Mouse (Mus musculus) retina, adult 2 months (tissue): ENCODE measurements at regions not wholly inside any gene's neighbourhood (a gene's known extent, or its start where the extent isn't known, plus 50 kb on each side); places are given as distances from the start of the nearest gene placed in this dataset.
"Not testable (repeated sequence)": the region's sequence is repeated elsewhere in the genome, so short reads cannot be mapped to it uniquely, and the experiment has no call there.

Experiments
- DNase-seq: peaks from one replicate; pipeline ENCODE4 v3.0.0-alpha.2; 2012; ENCODE audit warnings: low read depth, low spot score

DNA sequence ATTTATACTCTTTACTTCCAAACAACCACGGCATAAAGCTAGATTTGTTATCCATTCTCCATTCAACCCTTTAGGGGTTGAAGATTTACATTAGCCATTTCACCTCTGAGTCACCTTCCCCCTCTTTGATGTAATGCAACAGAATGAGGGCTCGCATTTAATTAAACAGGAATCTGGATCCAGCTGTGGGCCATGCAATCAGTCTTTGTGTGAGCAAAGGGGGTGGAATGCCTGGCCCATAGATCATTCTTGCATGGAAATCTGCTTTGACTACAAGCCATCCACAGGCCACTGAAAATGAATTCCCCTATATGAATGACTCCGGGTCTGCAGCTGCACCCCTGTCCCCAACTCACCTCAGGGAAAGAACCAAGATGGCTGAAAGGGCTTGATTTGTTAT is 574.4 kb downstream of the Cypt12 start:
- DNase-seq = no peak

DNA sequence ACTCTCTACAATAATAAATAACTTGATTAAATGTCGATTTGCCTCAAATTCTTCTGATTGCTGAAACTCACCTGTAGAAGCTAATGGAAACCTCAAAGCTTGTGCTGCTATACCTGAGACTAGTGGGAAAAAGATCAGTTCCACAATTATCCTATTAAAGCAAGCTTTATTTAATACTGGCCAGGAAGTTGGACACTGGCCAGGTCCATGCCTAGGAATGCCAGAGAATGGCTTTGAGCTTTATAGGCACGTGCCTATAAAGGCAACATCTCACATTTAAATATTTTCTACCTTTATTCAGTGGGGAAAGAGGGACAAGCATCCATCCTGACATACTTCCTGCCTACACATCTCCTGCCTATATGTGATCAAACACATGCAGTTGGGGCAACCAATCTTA is 575.8 kb downstream of the Cypt12 start:
- no peak for DNase-seq

DNA sequence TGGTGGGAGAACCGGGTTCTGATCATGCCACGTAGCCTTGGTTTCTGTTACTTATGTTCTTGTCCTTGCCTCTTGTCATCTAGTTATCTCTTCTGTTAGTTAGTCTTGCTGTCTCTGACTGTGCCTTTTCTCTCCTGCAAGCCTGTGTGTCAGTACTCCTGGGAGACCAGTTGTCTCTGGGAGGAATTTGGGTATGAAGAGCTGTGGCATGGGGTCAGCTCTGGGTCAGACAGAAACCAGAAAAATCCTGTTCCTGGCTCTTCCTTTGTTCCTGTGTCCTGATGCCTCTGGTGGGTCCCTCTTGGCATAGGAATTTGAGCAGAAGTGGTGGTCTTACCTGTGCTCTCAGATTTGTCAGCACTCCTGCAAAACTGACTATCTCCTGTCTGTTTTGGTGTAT is 609.0 kb downstream of the Cypt12 start:
- DNase-seq = no peak

DNA sequence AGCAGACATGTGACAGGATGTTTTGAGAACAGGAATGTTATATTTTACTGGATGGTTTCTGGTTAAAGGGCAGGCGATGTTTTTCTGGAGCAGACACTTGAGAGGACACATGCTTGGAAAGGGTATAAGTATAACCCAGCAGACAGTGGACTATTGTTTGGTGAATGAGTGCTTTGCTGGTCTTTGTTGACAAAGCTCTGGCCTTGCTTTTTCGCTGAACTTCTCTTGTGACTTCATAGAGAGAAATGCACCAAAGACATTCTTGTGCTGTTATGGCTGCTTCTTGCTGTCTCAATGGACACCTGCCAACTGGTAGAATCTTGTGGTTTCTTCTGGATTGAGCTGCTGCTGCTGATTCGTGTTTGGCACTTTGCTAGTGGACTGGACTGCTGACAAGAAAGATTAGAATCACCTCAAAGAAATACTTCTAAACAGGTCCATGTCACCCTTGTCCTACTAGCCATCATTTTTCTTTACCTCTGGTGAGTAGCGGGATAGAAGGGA is 612.1 kb downstream of the Cypt12 start:
- no peak for DNase-seq

DNA sequence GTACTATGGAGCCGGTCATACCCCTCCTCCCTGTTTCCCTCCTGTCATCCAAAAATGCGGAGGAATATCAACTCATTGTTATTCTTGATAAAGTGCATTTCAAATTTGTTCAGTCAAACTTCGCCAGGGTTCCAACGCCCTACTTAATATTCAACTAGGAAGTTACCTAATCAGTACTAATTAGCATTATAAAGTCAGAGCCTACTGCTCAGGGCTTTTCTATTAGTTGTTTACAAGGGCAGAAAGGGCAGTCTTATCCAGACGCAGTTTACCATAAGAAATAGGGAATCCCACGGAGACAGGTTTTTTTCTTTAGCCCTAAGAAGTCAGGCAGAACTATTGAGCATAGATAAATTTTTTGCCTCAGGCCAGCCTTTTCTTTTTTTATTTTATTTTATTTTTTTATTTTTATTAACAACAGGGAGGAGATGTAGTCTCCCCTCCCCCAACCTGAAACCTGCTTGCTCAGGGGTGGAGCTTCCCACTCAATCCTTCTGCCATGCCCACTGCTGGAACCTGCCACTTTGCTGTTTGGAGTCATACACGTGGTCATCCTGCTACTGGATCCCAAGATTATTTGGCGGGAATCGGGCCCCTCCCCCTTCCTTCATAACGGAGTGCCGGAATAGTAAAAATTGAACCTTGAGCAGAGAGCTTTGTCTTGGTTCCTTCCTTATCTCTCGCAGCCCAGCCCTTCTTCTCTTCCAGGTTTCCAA is 632.9 kb downstream of the Cypt12 start:
- DNase-seq = not testable (repeated sequence)

DNA sequence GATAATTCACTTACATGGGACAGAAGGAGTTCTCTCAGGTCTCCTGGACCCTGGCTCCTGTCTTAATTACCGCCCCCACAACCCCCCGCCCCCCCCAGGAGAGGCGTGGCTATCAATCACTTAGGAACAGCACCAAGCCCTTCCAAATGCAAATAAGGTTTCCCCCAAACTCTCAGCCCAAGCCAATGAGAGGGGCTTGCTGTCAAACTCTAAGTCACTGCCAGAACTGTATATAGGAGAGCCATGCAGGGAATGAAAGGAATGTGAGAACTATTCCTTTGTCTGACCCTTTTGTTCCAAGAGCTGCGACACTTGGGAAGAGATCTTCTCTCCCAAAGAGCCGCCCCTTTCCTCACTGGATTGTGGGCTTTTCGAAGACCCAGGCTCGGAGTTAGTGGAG is 672.4 kb downstream of the Cypt12 start:
- no peak for DNase-seq

DNA sequence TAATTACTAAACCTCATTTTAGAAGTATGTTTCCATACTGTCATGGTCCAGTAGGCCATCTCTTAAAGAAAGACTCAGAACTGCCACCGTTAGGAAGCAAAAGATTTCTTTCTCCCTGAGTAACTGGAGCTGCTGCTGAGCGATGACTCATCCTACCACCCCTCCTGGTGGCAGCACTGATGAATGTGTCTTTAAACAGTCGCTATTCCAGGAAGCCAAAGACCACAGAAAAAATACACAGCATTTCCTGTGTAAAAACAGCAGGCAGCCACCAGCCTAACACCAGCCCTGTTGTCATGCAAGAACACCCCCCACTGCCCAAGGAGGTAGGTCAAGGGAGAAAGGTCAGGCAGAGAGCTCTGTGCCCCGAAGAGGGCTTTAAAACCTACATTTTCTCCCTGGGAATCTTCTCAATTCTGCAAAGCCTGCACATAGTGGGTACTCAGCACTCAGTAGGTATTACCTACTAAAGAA is 675.7 kb downstream of the Cypt12 start:
- DNase-seq = no peak

DNA sequence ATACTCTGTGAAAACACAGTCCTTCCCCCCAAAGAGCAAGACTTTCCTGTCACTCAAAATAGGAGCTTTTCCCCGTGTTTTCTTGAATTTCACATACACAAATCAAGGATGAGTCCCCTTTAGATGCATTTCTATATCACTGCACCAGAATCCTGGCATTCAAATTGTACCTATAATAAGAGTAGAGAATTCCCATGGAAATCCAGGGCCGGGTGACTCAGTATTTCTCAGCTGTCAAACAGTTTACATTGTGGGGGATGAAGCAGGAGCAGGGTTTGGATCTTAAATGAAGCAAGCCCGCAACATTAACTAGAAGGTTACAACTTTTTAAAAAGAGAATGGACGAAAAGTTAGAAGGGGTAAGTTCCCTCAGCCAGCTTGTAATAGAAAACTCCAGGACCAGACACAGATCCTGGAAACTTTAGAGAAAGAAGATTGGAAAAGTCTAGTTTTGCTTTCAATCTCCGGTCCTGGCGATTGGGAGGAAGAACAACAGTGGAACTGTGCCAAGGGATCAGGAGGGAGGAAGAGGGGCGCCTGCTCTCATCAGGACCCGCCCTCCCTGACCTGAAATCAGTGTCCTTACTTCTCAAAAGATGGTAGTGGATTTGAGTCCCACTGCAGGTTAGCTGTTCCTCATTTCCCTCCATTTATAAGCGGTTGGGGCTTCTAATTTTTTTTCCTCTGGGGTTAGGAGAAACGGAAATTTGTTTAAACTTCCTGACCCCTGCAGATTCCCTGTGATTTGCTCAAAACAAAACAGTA is 676.4 kb downstream of the Cypt12 start:
- no peak for DNase-seq

DNA sequence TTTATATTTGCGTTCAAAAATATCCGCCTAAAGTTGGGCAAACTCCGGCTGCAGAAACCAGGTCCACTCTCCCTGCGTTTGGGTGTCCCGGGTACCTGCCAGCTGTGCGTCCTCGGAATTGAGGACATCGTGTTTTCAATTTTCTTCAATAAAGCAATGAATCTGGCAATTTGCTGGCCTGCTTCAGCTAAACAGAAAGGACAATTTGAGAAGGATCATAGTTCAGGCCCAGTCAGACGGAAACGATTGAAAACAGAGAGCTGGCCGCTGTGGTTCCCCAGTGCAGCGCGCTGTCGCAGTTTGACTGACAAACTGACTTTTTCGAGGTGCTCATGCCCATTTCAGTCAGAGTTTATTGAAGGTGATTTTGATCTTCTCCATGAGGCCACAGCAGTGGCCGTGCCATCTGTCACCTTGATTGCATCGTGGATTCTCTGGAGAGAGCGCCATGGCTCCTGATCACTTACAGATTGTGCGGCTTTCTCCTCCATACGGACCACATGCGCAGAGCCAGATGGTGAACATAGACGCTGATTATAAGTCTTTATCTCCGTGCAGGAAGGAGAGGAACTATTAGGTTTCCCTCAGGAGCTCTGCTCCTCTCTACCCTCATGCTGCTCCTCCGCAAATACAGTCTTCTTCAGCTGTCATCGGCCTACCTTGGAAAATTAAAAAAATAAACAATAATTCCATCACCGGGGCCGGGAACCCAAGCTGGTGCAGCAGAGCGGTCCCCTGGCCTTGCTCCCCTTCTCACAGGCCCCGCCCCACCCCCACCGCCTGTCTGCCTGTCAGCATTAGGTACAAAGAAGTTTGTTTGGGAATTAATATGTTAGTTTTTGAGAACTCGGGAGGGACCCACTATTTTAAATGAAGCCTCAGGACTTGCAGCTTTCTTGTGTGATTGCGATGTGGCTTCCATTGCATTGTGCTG is 677.5 kb downstream of the Cypt12 start:
- no peak for DNase-seq

DNA sequence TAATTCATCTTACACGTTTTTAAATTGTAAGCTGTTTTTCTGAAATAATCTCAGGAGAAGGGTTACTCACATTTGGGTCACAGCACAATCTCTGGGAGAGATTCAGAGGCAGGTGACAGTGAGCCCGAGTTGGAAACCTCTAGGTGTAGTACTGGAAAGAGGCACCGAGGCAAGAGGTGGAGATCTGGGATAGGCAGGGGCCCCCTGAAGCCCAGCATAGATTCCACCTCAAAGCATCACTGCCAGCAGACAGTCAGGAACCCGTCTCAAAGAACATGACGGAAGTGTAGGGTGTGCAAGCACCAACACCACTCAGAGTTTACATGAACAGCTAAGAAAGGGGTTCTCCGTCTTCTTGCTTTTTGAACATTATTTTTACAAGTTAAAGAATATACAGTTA is 678.2 kb downstream of the Cypt12 start:
- no peak for DNase-seq

DNA sequence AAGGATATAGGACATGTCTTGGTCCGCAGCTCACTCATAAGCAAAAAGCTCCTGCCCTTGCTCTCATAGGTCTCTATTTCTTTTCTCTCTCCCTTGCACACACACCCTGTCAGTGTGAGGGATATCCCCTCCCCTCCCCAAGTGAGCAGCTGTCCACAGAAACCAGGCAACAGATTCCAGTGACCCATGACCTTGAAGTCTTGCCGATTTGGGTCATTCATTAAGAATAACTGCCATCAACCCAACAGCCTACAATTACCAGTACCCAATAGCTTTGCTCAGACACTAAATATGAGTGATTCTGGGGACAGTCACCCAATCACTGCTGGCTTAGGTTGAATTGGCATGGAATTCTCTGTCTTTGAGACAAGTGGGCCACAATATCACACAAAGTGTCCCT is 678.6 kb downstream of the Cypt12 start:
- no peak for DNase-seq

DNA sequence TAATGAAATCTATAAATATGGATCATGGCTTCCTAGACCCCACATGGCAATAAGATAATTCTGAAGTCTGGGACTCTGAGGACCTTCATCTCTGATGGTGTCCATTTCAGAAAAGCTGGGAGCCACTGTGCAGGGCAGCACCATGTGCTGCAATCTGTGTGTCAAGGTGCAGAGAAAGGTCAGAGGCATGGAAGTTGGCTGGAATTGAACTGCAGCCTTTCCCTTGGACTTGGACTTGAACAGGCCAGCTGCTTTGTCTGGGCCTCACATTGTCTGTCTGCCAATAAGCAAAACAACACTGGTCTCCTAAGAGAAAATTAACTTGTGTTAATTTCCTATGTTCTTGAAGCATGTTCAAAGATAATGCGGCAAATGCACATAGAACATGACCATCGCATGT is 681.0 kb downstream of the Cypt12 start:
- DNase-seq = no peak

DNA sequence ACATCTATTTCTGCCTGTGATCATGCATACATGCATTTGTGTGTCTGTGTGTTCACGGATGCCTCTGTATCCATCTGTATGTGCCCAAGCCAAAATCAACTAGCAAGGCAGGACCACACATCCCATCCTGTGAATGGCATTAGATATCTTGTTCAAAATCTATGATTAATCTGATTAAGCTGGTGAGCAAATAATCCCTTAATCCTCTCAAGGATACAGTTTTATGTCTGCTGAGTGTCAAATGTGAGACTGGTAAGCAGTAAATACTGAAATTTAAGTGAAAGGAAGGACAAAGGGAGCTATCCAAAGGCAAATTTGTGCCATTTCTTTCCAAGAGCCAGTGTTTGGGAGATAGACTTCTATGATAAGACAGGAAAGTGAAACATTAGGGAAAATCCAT is 683.4 kb downstream of the Cypt12 start:
- no peak for DNase-seq

DNA sequence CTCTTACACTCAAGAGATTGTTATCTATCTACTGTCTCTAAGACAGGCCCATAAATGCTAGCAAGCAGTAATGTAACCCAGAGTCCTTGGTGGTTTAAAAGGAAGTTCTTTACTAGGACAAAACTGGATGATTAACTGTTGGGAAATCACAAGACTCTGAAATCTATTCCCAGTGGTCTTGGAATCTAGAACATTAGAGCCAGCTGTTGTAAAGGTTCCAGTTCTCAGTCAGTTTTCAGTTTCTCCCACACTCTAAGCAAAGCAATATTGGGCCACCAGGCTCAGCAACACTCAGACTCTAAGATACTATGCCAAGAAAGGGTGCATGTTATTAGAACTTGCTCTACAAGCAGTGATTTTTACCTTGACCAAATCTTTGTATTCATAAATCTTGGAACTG is 686.6 kb downstream of the Cypt12 start:
- no peak for DNase-seq

DNA sequence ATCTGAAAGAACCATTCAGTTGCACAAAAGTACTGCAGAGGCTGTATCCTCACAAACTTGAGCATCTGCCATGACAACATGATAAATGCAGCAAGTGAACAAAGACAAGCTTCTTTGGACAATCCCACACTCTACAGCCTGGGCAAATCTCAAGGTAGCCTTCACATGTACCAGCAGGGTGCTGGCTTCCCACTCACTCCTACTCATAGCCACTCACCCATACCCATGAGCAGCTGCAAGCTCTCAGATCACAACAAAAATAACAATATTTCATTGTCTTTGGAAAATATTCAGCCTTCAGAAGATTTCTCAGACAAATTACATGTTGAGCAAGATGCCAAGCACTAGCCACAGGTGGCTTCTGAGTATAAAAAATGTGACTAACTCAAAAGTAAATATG is 689.3 kb downstream of the Cypt12 start:
- DNase-seq = no peak

DNA sequence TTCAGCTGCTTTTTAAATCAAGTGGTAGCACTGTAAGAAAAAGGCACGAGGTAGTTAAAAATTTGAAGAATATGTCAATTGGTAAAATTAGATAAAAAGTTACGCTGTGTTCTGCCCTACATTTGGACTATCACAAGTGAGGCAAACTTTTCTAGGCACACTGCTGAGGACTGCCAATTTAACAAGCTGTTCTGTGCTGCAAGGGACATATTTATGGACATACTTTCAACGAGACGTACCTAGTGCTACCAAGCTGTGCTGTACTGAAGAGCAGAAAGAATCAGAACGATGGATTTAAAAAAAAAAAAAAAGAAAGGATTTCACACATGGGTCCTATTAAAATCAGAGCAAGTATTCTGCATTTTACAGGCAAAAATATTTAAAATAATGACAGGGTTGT is 692.1 kb downstream of the Cypt12 start:
- no peak for DNase-seq

DNA sequence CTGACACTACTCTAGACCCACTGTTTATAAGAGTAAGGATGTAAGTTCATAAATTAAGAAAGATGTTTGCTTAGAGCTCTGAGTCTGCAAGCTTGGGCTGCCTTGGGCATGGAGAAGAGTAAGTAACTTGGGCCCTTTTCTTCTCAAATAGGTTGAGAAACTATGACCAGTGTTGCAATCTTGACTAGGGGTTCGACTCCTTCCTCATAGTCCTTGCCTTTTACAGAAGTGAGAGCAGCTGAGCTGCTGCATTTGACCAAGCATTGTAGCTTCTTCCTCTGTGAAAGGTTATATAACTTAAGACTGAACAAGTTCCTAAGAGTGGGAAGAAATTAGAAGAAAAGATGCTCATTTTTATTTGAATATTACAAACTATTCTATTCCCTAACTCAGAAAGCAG is 693.5 kb downstream of the Cypt12 start:
- no peak for DNase-seq

DNA sequence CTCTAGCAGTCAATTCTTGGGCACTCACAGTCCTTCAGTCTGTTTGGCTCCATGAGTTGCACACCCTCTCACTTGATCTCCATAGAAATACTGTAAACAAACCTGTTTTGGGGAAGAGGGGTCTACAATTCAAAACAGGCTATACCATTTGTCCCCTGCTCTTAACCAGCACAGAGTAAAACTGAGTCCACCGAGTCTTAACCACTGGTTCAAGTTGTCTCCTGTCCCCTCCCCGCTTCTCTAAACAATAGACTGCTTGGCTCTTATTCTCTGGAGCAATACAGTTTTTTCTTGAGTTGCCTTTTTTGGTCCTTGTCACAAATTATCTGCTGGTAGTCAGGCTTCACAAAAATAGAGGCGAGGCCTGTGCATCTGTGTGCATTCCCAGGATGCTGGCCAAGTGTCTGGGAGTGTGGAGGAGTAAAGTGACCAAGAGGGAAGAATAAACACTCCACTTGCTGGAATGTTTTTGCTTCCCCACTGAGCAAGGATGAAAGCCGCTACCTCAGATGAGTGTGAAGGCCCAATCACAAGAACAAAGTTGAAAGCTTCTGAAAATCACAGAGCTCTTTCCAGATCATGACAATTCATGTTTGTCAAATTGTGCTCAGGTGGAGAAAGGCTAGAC is 695.3 kb downstream of the Cypt12 start:
- no peak for DNase-seq

DNA sequence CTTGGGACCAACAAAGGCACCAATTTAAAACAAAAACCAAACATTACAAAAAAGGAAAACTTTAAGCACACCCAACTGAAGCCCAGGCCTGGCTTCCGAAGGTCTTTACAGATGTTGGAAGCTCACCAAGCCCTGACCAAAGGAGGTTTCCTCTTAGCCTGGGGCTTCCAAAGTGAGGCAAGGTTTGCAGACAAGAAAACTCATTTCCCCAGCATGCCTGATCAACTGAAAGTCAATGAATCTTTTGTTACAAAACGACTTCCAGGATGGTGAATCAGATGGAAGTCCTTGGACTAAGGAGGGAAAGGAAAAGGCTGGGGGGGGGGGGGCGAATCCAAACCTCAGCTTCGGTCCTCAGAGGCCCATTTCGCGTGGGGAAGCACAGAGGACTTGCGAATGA is 697.3 kb downstream of the Cypt12 start:
- DNase-seq = no peak

DNA sequence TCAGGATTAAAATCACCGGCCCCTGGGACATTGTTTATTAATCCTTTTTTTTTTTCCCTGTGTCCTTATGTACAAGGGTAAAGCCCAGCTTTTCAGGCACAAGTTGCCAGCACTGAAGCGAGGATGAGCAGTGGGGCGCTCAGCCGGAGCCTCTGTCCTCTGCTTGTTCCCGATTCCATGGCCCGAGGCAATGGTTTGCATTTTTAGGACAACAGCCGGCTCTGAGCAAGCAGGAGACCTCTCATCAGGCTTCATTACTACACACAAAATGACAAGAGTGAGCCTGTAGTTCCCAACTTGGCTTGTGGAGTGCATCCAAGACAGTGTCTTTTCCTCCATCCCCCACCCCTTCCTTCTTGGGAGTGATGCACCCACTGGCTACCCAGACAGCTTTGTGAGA is 697.7 kb downstream of the Cypt12 start:
- DNase-seq = no peak

DNA sequence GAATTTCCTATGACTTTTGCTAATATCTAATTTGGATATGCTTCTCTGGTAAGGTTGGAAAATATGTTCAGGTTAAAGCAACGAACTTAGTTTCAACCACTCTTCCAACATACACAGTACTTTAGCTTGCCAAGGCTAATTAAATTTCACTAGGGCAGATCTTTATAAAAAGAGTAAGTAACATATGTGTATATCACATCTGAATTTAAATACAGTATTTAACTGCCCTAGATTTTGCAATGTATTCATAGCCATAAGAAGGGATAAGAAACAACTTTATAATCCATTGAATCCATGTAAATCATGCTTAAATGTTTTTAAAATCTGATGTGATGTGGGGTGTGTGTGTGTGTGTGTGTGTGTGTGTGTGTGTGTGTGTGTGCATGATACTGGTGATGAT is 705.3 kb downstream of the Cypt12 start:
- no peak for DNase-seq

DNA sequence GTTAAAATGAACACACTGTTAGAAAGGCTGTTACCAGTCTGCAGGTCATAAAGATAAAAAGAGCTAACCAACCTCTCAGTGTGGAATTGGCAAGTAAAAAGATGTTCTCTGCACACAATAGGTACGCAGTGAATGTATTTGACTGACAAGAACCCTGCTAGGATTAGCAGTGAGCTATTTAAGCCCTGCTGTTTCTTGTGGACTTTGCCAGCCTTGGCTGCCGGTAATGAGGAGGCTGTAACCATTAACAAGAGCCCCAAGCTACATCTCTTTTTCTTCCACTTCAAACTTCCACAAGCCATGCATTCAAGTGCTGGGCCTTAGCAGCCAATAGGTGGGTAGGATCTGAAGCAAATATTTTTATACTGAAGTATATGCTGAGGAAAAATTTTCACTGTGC is 717.5 kb downstream of the Cypt12 start:
- no peak for DNase-seq
